Mouse (Mus musculus) B cell, adult 2 months (primary cell): ENCODE measurements around the gene Dapl1.
A peak's percentile ranks its signal among the peaks of the same experiment; 100 is the strongest.

ENCODE experiments used
- DNase-seq, 2 experiments: peaks; one replicate each; pipeline ENCODE4 v3.0.0; 2022

The Dapl1 gene

DNA sequence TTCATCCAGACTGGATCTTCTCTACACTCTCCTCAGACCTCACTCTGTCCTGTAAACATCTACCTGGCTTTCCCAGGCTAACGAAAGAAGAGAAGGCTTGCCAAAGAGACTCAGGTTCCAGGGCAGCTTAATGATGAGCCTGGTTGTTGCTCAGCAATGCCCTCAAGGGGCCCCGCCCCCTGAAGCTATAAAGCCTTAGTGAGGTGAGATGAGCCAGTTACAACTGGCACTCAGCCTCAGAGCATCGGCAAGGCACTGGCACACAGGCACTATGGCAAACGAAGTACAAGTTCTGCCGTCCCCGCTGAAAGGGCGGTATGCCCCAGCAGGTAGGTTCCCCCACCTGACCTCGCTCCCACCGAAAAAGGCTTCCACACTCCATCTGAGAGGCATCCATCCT lies at the start of gene Dapl1:
Gene Dapl1 (plus strand): TSS at position 216 of the 400 bp plus-strand sequence.
- DNase-seq, result no peak

- no peak for DNase-seq
Measured at GRCm38 (mm10) chr2:59434820-59435219, 49.6 kb upstream of the Dapl1 start.

DNA sequence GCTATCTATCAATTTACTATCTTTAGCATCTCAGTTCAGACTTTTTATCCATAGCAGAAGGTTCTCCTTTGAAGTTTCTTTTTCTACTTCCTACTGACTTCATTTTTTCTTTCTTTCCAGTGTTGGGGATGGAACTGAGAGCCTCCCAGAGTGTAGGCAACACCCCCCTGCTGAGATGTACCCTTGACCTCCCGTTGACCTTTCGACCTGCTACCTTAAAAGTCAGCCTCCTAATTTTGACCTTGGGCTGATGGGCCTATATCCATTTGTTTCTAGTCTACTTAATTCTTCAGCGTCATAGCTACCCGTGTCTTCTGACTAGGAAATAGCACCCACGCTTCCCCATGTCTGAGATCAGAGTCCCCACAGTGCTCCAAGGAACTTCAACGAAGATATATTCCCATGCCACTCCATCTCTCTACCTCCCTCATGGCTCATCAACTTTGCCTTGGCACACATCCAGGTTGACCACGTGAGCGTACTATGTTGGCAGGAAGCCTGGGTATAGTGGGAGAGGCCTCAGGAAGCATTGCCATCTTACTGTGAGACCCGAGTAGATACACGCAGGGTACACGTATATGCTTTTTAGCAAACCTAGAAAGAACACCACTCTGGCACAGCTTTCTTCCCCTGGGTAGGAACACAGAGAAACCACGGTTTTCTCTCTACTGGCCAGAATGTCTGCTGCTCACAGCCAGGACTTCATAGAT lies 46.6 kb upstream of the Dapl1 start:
- no peak for DNase-seq

- DNase-seq, result peak; percentile 41 to 45
Measured at GRCm38 (mm10) chr2:59438479-59438935, 45.9 kb upstream of the Dapl1 start.

GRCm38 (mm10) chr2:59439824-59440223 lies 44.6 kb upstream of the Dapl1 start:
- no peak for DNase-seq

DNA sequence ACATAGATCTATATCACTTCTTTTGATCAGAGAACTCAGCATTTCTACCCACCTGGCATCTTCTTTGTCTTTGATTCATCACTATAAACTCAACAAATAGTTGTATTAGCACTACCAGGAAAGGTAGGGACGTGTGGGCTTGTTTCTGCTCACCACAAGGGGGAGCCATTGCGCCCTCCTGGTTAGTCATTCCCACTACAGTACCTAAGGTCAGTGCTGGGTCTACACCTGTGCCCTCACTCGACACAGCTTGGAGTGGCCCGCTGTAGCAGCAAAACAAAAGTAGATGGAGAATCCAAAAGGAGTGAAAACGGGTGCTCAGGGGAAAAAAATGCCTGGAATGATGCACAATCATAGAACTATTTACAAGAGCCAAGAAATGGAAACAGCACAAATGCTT lies 44.0 kb upstream of the Dapl1 start:
- peak; percentile 48 to 54 for DNase-seq

DNA sequence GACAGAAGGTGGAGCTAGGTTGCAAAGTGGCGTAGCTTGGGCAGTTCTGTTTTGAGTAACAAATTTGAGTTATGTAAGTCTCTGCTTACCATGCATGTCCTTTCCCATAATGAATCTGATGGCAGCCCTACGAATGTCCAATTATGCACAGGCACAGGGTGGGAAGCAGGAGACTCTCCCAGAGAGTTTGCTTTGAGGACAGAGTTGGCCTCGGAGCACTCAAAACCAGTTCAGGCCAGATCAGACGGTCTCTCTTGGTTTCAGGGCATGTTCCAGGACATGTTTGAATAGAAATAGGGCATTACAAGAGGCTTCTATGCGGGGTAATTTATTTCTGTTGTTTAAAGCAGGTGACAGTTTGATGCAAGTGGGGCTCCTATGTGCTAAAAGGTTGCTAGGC lies 42.8 kb upstream of the Dapl1 start:
- DNase-seq, result no peak

DNA sequence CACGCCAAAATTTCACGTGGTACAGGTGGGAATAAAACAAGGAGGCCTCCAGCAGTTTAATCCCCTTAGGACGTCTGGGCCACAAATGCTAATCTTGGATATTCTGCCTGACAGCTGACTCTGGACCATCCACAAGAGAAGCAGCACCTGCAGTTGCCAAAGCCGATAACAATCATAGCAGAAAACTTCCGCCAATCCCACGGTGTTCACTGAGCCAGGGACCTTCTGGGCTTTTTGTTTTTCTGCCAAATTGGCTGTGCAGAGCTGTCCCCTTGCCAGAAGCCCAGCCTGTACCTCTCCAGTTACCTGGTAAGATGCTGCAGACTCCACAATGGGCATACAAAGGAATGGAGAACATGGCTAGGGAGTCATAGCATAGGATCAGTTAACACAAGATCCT lies 37.8 kb upstream of the Dapl1 start:
- no peak for DNase-seq

- DNase-seq, result no peak
Measured at GRCm38 (mm10) chr2:59447712-59448111, 36.7 kb upstream of the Dapl1 start.

DNA sequence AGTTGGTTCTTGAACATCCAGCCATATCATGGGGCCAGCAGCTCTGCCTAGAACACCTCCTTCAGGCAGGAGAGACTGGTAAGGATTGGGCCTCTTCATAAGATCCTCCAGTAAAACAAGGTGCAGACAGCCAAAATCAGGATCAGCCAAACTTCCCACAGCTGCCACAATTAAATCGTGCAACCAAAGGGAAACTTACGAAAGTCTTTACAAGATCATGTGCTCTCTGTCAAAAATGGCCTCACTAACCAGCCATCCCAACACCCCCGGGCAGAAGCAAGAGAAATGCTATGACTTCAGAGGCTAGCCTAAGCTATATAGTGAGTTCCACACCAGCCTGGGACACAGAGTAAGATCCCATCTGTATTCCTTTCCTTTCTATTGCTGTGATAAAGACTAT lies 35.9 kb upstream of the Dapl1 start:
- DNase-seq, result no peak

- DNase-seq, result no peak
Measured at GRCm38 (mm10) chr2:59448921-59449320, 35.5 kb upstream of the Dapl1 start.

GRCm38 (mm10) chr2:59451675-59452074 lies 32.8 kb upstream of the Dapl1 start:
- no peak for DNase-seq

- no peak for DNase-seq
Measured at GRCm38 (mm10) chr2:59452102-59452501, 32.4 kb upstream of the Dapl1 start.

GRCm38 (mm10) chr2:59462086-59462485 lies 22.4 kb upstream of the Dapl1 start:
- no peak for DNase-seq

- DNase-seq, result no peak
Measured at GRCm38 (mm10) chr2:59463428-59464182, 20.8 kb upstream of the Dapl1 start.

GRCm38 (mm10) chr2:59465671-59466070 lies 18.8 kb upstream of the Dapl1 start:
- no peak for DNase-seq

GRCm38 (mm10) chr2:59466358-59466757 lies 18.1 kb upstream of the Dapl1 start:
- DNase-seq, result no peak

DNA sequence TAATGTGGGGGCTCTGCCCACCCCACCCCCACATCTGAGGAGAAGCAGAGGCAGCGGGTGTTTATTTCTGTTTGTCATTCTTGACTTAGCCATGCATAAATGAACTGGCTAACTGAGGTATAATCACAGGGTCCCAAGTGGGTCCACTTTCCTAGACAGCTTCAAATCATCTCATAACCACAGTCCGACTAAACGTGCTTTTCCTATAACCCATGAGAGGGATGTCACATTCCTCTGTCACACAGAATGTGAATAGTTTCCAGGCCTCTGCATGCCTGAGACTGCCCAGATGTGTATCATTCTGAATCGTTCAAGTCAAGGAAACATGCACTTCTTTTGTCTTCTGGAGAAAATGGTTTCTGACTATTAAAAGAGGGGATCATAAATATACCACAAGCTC lies 17.4 kb upstream of the Dapl1 start:
- DNase-seq, result no peak

- DNase-seq, result no peak
Measured at GRCm38 (mm10) chr2:59467976-59468375, 16.5 kb upstream of the Dapl1 start.

DNA sequence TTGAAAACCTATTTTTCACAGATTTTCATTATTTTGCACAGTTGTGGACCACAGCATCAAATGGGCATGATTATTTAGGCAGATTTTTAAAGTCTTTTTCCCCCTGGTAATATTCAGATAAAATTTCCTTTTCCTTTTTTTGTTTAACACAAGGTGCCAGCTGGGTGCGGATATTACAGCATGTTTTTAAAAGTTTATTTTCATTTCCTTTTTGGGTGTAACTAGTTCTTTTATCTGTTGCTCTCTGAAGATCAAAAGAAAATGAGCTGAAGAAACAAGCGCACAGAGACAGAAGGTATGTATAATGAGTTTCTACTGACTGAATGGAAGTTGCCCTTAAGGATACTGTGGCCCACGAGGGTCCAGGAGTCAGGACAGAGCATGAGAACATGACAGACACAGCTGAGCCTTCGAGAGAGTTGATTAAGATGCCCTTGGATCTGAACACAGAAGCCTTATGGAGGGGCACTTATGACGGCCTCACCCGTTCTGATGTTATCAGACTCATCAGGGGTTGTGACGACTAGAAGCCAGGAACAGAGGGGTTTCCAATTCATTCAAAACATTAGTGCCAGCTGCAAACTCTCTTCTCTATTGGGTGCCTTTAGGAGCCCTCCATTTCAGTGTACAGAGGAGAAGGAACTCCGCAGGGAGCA lies 14.7 kb upstream of the Dapl1 start:
- DNase-seq, result no peak

GRCm38 (mm10) chr2:59470326-59471031 lies 14.0 kb upstream of the Dapl1 start:
- DNase-seq, result no peak

- no peak for DNase-seq
Measured at GRCm38 (mm10) chr2:59471051-59471948, 13.2 kb upstream of the Dapl1 start.
